Mouse (Mus musculus) lung, postnatal 0 days (tissue): ENCODE measurements around the gene Pou2f1.

ENCODE experiments used
- CTCF ChIP-seq: IDR thresholded peaks from 2 replicates; pipeline ENCODE4 v1.5.1; 2016; ENCODE audit warnings: antibody characterized with exemption, mild to moderate bottlenecking
- EP300 ChIP-seq: IDR thresholded peaks from 2 replicates; pipeline ENCODE4 v1.6.1; 2016; ENCODE audit warnings: antibody characterized with exemption, mild to moderate bottlenecking, control low read depth

- no peak for TF ChIP-seq CTCF
- no peak for TF ChIP-seq EP300
Observed at GRCm38 (mm10) chr1:165988072-165988471, 14.4 kb downstream of the Pou2f1 start.
